Mouse (Mus musculus): ENCODE data around the gene Nadk.
A peak's percentile ranks its signal among the peaks of the same experiment; 100 is the strongest.
"Not testable (repeated sequence)": the region's sequence is repeated elsewhere in the genome, so short reads cannot be mapped to it uniquely, and the experiment has no call there.

Gene Nadk

DNA sequence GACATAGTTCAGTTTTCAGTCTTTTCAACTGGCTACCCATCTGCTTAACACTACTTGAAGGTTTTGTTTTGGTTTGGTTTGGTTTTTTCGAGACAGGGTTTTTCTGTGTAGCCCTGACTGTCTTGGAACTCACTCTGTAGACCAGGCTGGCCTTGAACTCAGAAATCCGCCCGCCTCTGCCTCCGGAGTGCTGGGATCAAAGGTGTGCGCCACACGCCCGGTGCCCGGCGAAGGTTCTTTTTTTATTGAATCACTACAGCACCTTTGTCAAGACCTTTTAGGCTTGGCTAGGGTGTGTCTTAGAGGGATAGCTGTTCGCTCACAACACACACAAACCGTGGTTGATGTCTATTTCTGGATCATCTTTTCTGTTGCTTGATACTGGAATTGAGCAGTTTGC is 8.1 kb downstream of the Nadk start:
- DNase-seq: not testable (repeated sequence)

DNA sequence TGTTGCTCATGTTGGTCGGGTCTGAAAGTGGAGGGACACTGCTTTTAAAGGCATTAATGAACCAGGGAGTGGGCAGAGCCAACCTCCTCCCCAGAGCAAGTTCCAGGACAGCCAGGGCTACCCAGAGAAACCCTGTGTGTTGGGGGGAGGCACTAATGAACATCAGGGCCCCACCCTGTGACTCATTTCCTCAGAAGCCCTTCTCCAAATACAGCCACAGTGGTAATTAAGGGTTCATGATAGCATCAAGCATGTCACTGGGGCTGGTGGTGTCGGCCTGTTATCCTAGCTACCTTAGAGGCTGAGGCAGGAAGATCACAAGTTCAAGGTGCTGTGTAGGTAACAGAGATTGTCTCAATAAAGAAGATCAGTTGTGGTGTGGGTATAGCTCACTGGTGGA is 9.3 kb downstream of the Nadk start:
- no peak for DNase-seq

DNA sequence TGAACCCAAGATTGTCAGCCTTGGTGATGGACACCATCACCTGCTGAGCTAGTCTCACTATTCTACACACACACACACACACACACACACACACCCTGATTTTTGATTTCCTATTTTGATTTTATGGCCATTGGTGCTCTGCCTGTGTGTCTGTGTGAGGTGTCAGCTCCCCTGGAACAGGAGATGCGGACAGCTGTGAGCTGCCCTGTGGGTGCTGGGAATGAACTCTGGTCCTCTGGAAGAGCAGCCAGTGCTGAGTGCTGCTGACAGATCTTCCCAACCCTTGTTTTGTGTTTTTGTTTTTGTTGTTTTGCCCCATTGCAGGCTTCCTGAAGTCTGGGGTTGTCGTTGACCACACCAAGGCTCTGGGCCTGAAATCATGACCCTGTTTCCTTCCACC is 11.0 kb downstream of the Nadk start:
- no peak for DNase-seq

DNA sequence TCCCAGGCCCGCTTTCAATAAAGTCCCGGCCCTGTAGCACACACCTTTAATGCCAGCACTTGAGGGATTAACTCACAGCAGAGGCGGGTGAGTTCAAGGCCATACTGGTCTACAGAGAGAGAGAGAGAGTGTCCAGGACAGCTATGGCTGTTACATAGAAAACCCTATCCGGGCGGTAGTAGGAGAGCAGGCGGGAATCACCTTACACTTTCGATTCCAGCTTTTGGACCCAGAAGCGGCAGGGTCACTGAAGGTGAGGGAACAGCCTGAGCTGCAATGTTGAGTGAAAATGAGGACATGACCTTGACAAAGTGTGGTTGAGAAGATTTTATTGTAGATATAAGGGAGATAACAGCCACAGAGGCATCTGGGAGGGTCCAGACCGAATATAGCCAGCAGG is 11.7 kb downstream of the Nadk start:
- DNase-seq: no peak

DNA sequence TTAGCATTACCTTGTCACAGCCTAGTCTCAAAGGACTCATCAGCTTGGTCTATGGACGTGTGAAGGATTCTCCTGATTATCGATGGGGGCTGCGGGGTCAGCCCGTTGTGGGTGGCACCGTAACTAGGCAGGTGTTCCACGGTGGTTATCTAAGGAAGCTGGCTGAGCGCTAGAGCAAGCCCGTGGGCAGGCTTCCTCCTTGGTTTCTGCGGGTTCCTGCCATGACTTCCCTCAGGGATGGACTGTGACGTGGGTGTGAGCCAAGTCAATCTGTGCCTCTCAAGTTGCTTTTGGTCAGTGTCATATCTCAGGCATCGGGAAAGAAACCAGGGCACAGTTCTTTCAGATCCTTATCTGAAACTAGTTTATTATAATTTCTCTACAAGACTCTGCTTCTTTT is 12.8 kb downstream of the Nadk start:
- DNase-seq: no peak

DNA sequence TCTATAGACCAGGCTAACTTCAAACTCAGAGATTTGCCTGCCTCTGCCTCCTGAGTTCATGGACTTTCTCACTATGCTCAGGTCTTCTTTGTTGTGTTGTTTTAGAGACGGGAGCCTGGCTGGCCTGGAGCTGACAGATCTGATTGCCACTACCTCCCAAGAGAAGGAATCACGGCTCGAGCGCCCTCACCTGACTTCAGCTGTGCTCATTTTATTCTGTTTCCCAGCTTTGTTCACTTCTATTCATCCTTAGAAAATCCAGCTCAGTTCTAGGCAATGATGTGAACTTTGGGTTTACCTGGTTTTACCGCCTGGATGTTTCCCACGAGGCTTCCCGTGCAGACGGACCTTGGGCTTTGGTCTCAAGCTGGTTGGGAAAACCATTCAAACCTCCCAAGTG is 13.3 kb downstream of the Nadk start:
- no peak for DNase-seq

DNA sequence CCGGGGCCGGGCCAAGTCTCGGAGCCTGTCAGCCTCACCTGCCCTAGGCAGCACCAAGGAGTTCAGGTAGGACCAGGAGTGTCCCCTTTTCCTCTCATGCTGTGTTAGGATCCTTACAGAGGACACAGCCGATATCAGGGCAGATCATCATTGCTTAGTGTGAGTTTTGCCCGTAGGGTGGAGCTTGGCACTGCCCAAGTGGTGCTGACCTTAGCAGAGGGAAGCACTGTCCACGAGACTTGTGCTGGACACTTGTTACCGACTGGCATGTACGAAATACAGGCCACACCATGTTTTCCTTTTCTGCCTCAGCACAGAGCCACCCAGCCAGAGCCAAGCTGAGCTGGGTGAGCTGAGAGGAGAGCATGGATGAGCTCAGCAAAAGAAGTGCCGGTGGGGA is 15.0 kb downstream of the Nadk start:
- DNase-seq: no peak

DNA sequence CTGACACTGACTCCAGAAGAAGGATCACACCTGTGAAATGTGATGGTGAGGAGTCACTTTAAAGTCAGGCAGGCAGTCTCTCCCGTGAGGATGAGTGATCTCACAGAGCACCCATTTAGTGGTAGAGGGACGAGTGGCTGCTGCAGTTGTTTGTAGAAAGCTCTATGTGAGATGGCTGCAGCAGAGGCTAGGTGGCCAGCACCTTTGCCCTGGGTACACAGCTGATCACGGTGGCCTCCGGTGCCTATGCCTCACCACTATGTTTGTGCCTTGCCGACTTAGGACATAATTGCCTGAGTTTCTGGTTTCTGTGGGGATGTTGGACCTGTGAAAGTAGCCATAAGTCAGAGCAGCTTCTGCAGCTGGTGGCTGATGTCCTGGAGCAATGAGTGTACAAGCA is 15.6 kb downstream of the Nadk start:
- no peak for DNase-seq

DNA sequence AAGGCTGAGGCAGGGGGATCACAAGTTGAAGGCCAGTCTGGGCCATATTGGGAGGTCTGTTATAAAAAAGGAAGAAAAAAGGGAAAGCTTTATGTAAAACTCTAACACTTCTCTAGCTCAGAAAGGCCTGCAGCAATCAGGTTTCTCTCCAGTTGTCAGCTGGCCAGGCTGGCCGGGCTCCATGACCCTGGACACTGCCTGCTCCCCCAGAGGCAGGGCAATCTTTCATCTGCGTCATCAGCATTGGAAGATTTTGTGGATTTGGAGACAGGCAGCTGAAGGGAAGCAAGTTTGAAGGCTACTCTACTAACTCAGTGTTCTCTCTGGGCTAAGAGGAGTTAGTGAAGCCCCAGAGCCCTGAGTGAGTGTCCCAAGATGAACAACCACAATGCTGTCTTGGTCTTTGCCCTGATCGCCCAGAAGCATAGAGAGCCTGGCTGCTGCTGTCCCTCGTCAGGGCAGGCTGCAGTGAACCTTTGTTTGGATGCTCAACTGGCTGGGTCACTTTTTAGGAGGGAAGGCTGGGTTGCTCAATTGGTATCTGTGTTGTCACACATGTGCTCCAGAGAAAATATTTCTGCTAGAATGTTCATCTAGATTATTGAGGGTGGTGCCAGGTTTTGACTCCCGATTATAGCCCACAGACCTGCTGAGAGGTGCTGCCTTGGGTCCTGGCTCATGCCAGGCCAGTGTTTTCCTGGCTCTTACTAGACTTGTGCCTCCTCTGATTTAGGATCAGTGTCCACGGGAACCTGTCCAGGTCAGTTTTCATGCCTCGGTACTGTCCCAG is 16.4 kb downstream of the Nadk start:
- DNase-seq: no peak

DNA sequence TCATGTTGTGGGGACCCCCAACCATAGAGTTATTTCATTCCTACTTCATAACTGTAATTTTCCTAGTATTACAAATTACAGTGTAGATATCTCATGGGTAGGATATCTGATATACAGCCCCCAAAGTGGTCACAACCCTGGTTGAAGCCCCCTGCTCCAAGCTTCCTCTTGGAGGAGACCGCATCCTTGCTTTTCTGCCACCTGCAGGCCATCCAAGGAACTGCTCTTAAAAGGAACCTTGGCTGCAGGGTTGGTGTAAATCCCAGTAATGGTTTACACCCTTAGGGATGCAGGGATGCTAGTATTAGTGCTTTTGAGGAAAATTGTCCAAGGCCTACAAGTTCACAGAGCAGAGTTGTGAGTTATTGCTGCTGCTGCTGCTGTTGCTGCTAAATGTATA is 18.2 kb downstream of the Nadk start:
- peak; percentile 38 for DNase-seq

DNA sequence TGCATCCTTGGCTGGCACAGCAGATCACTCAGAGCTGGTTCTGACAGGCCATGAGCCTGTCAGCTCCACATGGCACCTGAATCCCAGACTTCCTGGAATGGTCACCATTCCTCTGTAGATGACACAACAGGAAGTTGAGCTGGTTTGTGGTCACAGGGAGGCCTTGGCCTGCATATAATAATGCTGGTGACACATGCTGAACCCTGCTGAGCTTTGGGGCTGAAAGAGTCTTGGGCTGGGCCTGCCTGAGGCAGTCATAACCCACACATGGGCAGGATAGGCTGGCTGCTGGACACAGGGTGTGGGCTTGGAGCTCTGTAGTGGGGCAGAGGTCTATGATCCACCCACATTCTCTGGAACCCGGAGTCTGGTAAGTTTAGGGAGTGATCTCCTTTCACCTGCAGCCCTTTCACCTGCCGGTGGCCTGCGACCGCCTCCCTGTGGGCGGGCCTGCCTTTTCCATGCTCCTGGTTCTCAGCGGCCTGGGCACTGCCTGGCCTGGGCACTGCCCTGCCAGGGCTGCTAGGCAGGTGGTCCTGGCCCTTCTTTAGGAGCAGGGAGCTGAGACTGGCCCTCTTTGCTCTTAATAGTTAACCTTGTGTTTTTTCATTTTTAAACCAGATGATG is 20.2 kb downstream of the Nadk start:
- DNase-seq: no peak

DNA sequence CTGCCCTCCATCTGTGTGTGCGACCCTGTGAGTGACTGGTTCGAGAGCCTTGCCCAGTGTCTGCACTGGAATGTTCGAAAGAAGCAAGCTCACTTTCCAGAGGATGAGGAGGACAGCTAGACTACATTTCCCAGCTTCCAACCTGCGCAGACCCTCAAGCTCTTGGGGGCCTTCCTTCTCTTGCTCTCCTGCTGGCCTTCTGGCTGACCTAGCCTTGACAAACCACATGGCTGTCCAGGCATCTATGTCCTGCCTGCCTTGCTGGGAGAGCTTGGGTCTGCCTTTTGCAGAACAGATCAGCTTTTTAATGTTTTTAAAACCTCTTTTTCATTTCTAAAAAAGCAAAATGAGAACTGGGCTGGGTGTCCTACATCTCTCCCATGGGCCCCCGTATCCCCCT is 27.2 kb downstream of the Nadk start:
- DNase-seq: no peak

DNA sequence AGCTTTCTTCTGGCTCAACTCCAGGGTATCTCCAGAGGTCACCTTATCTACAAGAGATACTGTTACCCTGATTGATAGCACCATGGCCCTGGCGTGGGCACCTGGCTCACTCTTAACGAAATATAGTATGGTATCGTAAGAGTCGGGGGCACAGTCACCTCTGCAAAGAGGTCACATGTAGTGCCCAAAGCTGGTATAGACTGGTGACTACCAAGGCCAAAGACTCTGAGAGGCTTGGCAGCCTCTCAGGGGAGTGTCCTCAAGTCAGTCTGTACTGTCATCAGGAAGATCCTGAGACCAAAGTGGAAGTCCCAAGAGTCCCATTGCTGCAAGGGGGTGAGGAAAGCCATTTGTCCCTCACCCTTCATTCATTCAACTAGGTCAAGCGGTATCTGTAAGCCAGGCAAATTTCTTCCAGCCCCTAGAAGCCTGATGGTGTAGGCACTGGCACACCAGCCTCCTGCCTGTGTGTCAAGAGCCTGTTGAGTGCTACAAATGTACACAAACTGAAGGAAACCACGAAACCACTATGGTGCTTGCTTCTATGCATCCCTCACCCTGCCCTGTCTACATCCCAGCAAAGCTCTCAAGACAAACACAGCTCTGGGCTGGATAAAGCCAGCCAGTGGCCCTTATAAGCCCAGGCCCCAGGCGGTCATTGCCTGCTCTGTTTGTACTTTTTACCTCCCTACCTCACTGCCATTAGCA is 29.0 kb downstream of the Nadk start:
- DNase-seq: no peak

DNA sequence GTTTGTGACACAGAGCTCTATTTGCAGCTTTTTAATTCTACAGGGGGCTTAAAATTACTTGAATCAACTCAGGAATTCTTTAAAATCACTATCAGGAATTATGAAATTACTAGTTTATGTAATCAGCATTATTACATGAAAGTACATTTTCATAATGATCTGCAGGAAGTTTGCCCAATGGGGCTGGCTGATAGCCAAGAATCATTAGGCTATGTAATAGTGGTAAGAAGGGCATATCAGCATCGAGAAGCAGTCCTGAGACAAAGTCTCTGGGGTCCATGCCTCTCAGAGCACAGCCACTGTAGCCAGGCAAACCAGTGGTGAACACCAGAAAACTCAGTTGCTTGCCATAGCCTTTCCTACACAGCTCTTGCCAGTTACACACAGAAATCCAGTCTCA is 31.6 kb downstream of the Nadk start:
- DNase-seq: no peak

DNA sequence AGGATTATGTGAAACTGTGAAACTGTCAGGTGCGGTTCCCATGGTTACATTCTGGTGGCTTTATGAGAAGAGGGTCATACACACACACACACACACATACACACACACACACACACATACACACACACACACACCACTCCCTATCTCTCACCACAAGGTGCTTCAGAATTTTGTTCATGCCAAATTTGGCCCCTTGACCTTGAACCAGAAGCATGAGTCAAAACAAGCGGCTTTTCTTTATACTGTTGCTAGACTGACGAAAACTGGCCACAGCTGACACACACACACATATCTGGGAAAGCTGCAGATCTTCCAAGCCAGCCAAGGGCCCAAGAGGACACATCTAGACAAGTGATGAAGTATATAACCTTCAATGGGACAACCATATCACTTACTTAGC is 33.6 kb downstream of the Nadk start:
- DNase-seq: no peak

DNA sequence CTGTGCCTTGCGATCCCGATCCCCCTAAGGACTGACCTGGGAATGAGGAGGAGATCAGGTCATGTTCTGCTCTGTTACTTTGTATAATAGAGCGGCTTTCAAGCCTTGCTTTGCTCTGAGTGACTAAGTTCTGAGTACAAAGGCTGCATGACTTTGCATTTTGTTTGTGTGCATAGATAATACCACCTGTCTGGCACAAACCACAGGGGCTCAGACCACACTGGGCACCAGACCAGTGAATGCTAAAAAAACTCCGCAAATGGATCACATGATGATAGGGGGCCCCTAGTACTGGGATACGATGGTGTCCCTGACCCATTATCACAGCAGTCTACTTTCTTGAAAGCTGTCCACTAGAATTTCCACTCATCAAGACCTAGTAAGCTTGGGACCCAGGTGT is 34.4 kb downstream of the Nadk start:
- no peak for DNase-seq

DNA sequence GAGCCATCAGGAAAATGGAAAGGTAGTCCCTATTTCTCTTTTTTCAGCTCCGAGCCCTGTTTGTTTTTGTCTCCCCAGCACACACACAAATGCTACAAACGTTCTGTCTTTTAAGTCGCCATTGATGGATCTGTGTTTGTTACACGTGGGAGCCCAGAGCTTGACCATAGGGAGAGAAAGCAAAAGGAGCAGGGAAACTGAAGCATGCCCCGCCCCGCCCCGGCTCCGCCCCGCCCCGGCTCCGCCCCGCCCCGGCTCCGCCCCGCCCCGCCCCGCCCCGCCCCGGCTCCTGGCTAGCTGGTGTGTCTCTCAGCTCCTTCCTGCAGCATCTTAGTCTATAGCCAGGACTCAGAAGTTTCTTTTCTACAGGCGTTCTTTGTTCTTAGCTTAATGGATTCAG is 36.4 kb downstream of the Nadk start:
- DNase-seq: no peak

DNA sequence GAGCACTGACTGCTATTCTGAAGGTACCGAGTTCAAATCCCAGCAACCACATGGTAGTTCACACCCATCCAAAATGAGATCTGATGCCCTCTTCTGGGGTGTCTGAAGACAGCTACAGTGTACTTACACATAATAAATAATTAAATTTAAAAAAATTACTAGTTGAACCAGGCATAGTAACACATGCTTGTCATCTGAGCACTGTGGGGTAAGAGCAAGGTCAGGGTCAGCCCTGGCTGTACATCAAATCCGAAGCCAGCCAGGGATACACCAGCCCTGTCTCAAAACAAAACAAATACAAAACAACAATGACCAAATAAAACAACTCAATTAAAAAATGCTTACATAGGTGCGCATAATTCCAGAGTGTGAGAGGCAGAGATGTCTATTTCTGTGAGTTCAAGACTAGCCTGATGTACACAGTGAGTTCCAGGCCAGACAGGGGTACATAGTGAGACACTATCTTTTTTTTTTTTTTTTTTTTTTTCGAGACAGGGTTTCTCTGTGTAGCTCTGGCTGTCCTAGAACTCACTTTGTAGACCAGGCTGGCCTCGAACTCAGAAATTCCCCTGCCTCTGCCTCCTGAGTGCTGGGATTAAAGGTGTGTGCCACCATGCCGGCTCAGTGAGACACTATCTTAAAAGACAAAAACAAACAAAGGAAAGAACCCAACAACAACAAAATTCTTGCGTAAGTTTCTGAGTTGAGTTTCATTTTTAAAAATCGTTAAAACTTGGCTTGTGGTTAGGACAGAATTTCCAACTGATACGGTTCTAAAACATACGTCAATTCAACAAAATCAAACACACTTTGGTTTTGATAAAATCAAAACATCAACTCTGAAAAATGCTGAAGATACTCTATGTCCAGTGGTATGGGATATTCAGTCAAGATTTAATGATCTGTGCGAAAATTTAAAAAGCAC is 38.0 kb downstream of the Nadk start:
- DNase-seq: no peak

DNA sequence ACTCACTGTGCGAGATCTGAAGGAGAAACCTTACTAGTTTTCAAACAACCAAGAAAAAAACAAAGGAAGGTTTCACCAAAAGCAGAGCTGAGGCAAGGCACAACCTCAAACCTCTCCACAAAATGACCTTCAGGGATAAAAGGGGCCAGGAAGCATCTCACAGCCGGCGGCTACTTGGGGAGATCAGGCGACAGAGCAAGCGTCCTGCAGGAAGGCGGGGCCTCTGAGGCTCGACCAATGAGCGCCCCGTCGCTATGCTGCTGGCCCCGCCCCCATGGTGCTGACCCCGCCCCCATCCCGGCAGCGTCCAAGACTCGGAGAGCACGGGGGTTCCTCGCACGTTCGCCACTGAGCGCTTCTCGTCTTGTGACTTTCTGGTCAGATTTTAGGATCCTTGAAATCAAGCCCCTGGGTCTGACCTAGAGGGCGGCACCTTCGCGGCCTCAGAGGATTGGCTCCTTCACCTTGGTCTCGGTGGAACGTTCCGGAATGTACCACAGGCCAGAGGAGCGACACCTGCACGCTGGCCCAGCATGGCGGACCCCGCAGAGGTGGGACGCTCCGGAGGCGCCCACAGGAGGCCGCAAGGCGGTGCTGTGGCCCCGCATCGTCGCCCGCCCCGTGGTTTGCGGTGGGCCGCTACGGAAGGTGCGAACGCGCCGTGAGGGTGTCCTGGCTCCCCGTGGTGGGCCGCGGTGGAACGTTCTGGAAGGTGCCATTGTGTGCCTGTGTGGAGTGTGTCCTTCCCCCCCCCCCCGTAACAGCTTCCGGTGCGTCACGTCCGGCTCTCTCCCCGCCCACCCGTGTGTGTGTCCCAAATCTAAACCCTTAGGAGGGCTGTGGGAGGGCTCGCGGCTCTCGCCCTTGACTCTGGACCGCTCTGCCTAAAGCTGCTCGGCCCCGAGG is 39.2 kb downstream of the Nadk start, which contains the start of gene Slc35e2:
Gene Slc35e2 (plus strand): TSS at position 326 of the 906 bp plus-strand sequence.
- peak; percentile 93 for DNase-seq

DNA sequence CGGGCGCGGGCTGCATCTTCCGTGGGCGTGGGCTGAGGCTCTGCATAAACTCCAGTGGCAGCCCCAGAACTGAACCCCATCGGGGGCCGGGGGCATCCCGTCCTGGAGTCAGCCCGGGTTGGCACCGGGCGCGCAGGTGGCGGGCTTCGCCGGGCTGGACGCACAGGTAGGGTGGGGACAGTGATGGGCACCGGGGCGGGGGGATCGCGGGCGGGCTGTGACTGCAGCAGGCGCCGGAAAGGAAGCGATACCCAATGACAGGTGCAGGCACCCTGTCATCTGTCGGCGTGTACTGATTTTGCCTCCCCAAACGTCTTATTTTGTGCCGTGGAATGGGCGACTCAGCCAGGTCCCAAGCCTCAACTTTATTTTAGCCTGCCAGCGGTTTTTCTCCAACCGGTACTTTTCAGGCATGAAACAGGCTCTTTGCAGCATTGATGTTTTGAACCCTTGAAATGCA is 39.8 kb downstream of the Nadk start:
- DNase-seq: no peak

DNA sequence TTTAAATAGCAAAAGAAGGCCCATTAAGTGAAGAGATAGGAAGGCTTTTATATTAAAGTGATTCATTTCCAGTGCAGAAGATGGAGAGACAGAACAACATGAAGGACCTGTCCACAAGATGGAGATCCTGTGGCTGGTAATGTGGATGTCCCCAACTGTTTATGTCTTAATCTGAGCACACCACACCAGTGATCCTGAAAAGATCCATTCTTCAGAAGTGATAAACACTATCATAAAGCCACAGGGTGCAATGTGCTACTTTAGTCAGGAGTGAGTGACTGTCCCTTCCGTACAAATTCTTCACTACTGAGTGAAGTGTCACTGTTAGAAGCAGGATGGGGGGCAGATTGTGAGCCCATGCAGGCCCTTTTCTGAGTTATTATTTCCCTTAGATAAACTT is 40.6 kb downstream of the Nadk start:
- DNase-seq: no peak

DNA sequence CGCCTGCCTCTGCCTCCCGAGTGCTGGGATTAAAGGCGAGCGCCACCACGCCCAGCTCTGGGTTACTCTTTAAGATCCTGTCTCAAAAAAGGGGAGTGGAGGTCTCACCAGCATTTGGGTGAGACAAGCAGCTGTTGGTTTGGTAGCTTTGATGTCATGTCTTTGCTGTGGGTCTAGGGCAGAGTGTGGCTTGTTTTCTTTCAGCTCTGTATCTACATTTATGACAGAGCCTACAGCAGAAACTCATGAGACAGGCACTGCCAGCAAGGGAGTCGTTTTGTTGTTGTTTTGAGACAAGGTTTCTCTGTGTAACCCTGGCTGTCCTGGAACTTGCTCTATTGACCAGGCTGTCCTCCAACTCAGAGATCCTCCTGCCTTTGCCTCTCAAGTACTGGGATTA is 41.6 kb downstream of the Nadk start:
- no peak for DNase-seq
